7 mouse cellular contexts compared by ENCODE assay signal in the genomic region with DNA sequence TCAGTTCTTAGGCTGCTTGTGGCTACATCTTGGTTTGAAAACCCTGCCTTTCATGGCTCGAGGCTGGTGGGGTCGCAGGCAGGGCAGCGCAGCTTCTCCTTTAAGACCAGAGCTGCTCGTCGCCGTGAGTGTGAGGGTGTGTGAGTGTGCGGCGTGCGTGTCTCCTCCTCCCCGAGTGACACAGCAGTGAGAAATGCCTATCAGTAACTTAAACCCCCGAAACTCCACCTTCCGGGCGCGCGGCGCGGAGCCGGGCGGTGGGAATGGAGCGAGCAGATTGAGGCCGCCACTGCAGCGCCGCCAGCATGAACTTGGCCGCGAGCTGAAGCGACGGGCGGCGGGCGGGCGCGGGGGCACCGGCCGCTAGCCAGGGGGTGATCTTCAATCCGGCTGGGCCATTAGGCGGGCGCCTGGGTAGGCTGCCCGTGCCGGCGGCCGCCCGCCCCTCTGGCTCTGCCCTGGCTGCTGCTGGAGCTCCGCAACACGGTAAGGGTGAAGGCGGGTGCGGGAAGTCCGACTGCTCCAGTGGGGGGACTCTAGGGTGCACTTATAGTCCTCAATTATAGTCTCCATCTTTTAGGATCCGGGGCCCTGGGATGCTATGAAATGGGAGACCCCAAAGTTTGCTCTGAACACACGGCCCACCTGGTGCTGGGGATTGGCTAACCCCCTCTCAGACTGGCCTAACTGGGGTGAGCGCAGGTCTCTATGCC. TPM values are rescaled to one million over a fixed set of nuclear protein-coding genes. Genes with fewer than 3 reads are reported as not detected.
A peak's percentile ranks its signal among the peaks of the same experiment; 100 is the strongest.
DNase-seq lines count a peak whose midpoint lies in the region; ATAC-seq and TF ChIP-seq lines count a peak whose summit lies in the region.

A gene (plus strand): TSS at position 393 of the 713 bp plus-strand sequence.

- peak within 1 kb of the TSS; percentile 66 for H3K27ac ChIP-seq in embryonic facial prominence, embryonic 10.5 days (replicated peaks)
- H3K27ac ChIP-seq in intestine, postnatal 0 days (ENCODE audit: low read depth, low read length): no peak within 1 kb of the TSS

- DNase-seq in adrenal gland, postnatal 36 days: peak; percentile 81 to 84
- peak; percentile 62 for DNase-seq in embryonic facial prominence, embryonic 10.5 days (ENCODE audit: low spot score)
- peak; percentile 78 to 82 for DNase-seq in left cerebral cortex, postnatal 14 days (ENCODE audit: low spot score in 2 of 2)
- peak; percentile 76 to 77 for DNase-seq in right cerebral cortex, postnatal 36 days (ENCODE audit: low spot score in 2 of 2)

- no peaks in the 10 kb centered on the region for H3K36me3 ChIP-seq in embryonic facial prominence, embryonic 10.5 days (replicated peaks)
- H3K36me3 ChIP-seq in intestine, postnatal 0 days (ENCODE audit: control insufficient read depth, insufficient read depth): no peaks in the 10 kb centered on the region

- H3K4me1 ChIP-seq in embryonic facial prominence, embryonic 10.5 days: peaks cover 16% of the 10 kb centered on the region
- H3K4me1 ChIP-seq in intestine, postnatal 0 days (replicated peaks; ENCODE audit: control insufficient read depth, insufficient read depth, low read length): no peaks in the 10 kb centered on the region

- intact Hi-C loops in left cerebral cortex, postnatal 14 days (cut with DNase I): loop anchor here (5.0 to 10.0 kb wide), 3 partner anchors 145 to 468 kb away; no protein-coding TSS in a partner anchor

- H3K9me3 ChIP-seq in embryonic facial prominence, embryonic 10.5 days: no peaks in the 10 kb centered on the region
- no peaks in the 10 kb centered on the region for H3K9me3 ChIP-seq in intestine, postnatal 0 days (ENCODE audit: control insufficient read depth)

- TF ChIP-seq CTCF in intestine, postnatal 0 days (IDR thresholded peaks at IDR 0.05; ENCODE audit: low read depth): peak; percentile 42

- peaks cover 78% of the 10 kb centered on the region for H3K27me3 ChIP-seq in embryonic facial prominence, embryonic 10.5 days (replicated peaks; ENCODE audit: low read depth, poor library complexity, severe bottlenecking)
- no peaks in the 10 kb centered on the region for H3K27me3 ChIP-seq in intestine, postnatal 0 days (replicated peaks; ENCODE audit: control insufficient read depth, insufficient read depth, low read length)

- peak within 1 kb of the TSS; percentile 17; the same call in 1 of the 2 replicates for H3K9ac ChIP-seq in intestine, postnatal 0 days (ENCODE audit: low read depth, low read length)

- H3K4me2 ChIP-seq in intestine, postnatal 0 days (replicated peaks; ENCODE audit: low read depth): peak within 1 kb of the TSS; percentile 75

- peak; percentile 54 for ATAC-seq in granulocyte monocyte progenitor cell, adult 5-6 weeks (replicated peaks; ENCODE audit: poor library complexity, severe bottlenecking)
- ATAC-seq in intestine, postnatal 0 days: peak; percentile 42; the same call in 1 of the 2 replicates
- peak; percentile 56 for ATAC-seq in megakaryocyte, adult 5-6 weeks (ENCODE audit: poor library complexity, severe bottlenecking)

- H3K4me3 ChIP-seq in embryonic facial prominence, embryonic 10.5 days: peak within 1 kb of the TSS; percentile 59
- peak within 1 kb of the TSS; percentile 47 for H3K4me3 ChIP-seq in intestine, postnatal 0 days (ENCODE audit: low read depth, low read length)

- WGBS in embryonic facial prominence, embryonic 10.5 days: 24% methylated on average over 50 of the region's 50 CpGs
- 25% methylated on average over 49 of the region's 50 CpGs for whole genome bisulfite sequencing in intestine, postnatal 0 days

RNA-seq across cellular contexts. Expression of the gene that starts here (rescaled TPM):
- 10 to 100 TPM; 15.3 to 19.3 TPM for total RNA-seq in adrenal gland, postnatal 36 days (2021)
- polyA plus RNA-seq in embryonic facial prominence, embryonic 10.5 days (2016; fragmentation: Nextera tagmentation; extraction: Ambion mirVana): 1.3 and 1.5 TPM in 2 replicates
- total RNA-seq in granulocyte monocyte progenitor cell, adult 5-6 weeks (2014; fragmentation: Nextera tagmentation): 0.04 TPM in 1 of 2 replicates, not detected in the other
- 0.17 TPM in 1 of 2 replicates, not detected in the other for total RNA-seq in granulocyte monocyte progenitor cell, adult 5-6 weeks (2017)
- polyA plus RNA-seq in intestine, postnatal 0 days (2015; fragmentation: Nextera tagmentation; extraction: Ambion mirVana): 1.1 and 1.4 TPM in 2 replicates
- total RNA-seq in left cerebral cortex, postnatal 14 days (2021): 10 to 100 TPM; 25.5 to 27.3 TPM
- 0.64 and 1.2 TPM in 2 replicates for total RNA-seq in megakaryocyte, adult 5-6 weeks (2015)
- 0.11 and 0.12 TPM in 2 replicates for total RNA-seq in megakaryocyte, adult 5-6 weeks (2017)

Comparison
In these comparisons a context has a peak if more than half of its experiments do, and no peak if none do; other contexts are left out.
1. RNA of the gene that starts here (total RNA-seq): 25.5 to 27.3 TPM in left cerebral cortex, postnatal 14 days and 15.3 to 19.3 TPM in adrenal gland, postnatal 36 days; 0.11 to 1.2 TPM in megakaryocyte, adult 5-6 weeks and 0.04 to 0.17 TPM in granulocyte monocyte progenitor cell, adult 5-6 weeks; every median in the first group is over 4 times any median in the second.
2. Peak in ATAC-seq in granulocyte monocyte progenitor cell, adult 5-6 weeks; RNA of the gene not detected or under 1 TPM.
3. Peak in every context shown above with its lines, with median percentiles within 50 percentile points of each other: DNase-seq and ATAC-seq.